8 mouse cellular contexts compared by ENCODE assay signal in the genomic region with DNA sequence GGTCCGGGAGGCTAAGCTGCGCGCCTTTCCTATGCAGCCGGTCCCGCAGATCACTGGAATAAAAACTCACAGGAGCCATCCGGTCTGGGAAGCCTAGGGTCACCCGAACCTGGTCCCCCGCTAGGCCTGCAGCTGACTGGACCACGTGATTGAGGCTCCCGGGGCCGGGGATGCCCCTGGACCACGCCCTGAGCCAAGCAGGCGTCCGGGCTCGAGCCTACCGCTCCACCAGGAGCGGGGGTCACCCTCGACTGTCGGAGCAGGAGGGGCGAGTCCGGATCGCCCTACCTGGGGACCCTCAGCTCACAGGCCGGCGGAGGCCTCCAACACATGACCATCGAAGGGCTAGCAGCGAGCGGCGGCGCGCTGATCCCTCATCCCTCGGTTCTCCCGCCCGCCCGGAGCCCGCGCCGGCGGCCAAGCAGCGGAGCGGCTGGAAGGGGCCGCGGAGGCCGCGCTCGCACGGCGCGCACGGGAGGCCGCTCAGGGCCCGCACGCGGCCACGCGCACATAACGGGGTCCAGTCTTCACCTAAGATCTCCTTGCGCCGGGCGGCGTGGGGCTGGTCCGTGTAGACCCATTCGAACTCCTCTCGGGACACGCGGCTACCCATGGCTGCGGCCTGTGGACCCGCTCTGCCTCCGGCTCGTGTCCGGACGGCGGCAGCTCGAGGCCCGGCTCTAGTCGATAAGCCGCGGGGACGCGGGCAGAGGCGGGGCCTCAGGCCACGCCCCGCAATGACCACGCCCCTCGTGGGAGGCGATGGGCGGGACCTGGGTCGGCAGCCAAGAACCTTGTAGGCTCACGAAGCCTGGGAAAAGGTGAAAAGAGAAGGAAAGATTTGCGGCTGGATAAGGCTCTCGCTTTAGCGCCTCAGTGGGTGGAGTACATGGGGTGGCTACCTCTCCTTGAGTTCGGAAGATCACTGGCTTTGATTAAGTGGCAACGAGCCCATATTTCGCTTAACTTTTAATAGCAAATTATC. TPM values are rescaled to one million over a fixed set of nuclear protein-coding genes. Genes with fewer than 3 reads are reported as not detected.
DNase-seq lines count a peak whose midpoint lies in the region; ATAC-seq and TF ChIP-seq lines count a peak whose summit lies in the region.

Gene Degs1, minus strand, starts transcription at position 714 of the 985 bp plus-strand sequence.

- H3K4me3 ChIP-seq in hindbrain, embryonic 10.5 days: peak within 1 kb of the TSS; percentile 72
- peak within 1 kb of the TSS; percentile 79 for H3K4me3 ChIP-seq in lung, postnatal 0 days (ENCODE audit: low read depth, low read length)

- WGBS in hindbrain, embryonic 10.5 days: under 1% methylated on average over 94 of the region's 94 CpGs
- 3% methylated on average over 79 of the region's 94 CpGs for WGBS in lung, postnatal 0 days

- peak; percentile 86 for ATAC-seq in frontal cortex, adult (ENCODE audit: low TSS enrichment)
- peak; percentile 95 for ATAC-seq in lung, postnatal 0 days

- no peak for TF ChIP-seq CTCF in lung, postnatal 0 days (IDR thresholded peaks at IDR 0.05)

- peak within 1 kb of the TSS; percentile 82 for H3K9ac ChIP-seq in lung, postnatal 0 days (replicated peaks; ENCODE audit: low read depth)

- peaks cover 8% of the 10 kb centered on the region; the same call in 1 of the 2 replicates for H3K27me3 ChIP-seq in hindbrain, embryonic 10.5 days (ENCODE audit: insufficient read depth, poor library complexity, severe bottlenecking)
- H3K27me3 ChIP-seq in lung, postnatal 0 days (replicated peaks; ENCODE audit: insufficient read depth, low read length): no peaks in the 10 kb centered on the region

- no peak; the same call in 1 of the 2 replicates for TF ChIP-seq EP300 in lung, postnatal 0 days (IDR thresholded peaks at IDR 0.05)

- peak within 1 kb of the TSS; percentile 96 for H3K27ac ChIP-seq in hindbrain, embryonic 10.5 days
- H3K27ac ChIP-seq in lung, postnatal 0 days (ENCODE audit: low read length): peak within 1 kb of the TSS; percentile 94

- peak; percentile 96 for DNase-seq in MN1 (ENCODE audit: low spot score)
- peak; percentile 97 for DNase-seq in cerebellum, adult 9-10 months
- DNase-seq in hindbrain, embryonic 10.5 days (ENCODE audit: low spot score): peak; percentile 94
- peak; percentile 91 for DNase-seq in layer of hippocampus, adult 9-11 months
- peak; percentile 91 for DNase-seq in lung, postnatal 0 days (ENCODE audit: low spot score)
- peak; percentile 98 for DNase-seq in ovary, postnatal 14 days (ENCODE audit: low spot score)
- peak; percentile 95 for DNase-seq in thymus, postnatal 14 days

- H3K4me1 ChIP-seq in hindbrain, embryonic 10.5 days (replicated peaks): peaks cover 32% of the 10 kb centered on the region
- H3K4me1 ChIP-seq in lung, postnatal 0 days (ENCODE audit: insufficient read depth, low read depth, low read length): 0 out of 2 replicates have a peak, but pooled peaks cover 8% of the 10 kb centered on the region

- peaks cover 20% of the 10 kb centered on the region for H3K36me3 ChIP-seq in hindbrain, embryonic 10.5 days
- peaks cover 12% of the 10 kb centered on the region; the same call in 1 of the 2 replicates for H3K36me3 ChIP-seq in lung, postnatal 0 days (ENCODE audit: insufficient read depth, low read length)

- H3K9me3 ChIP-seq in hindbrain, embryonic 10.5 days: no peaks in the 10 kb centered on the region
- no peaks in the 10 kb centered on the region for H3K9me3 ChIP-seq in lung, postnatal 0 days (ENCODE audit: low read length)

- peak within 1 kb of the TSS; percentile 88 for H3K4me2 ChIP-seq in lung, postnatal 0 days (replicated peaks; ENCODE audit: low read depth, low read length)

RNA-seq across cellular contexts. Expression of gene Degs1, which starts in this region (rescaled TPM):
- polyA plus RNA-seq in hindbrain, embryonic 10.5 days (2016; fragmentation: Nextera tagmentation; extraction: Ambion mirVana): 67.7 and 76.4 TPM in 2 replicates
- 194 and 219 TPM in 2 replicates for polyA plus RNA-seq in lung, postnatal 0 days (2015; fragmentation: Nextera tagmentation; extraction: Ambion mirVana)

Comparison
In these comparisons a context has a peak if more than half of its experiments do, and no peak if none do; other contexts are left out.
1. Peak in every context shown above with its lines: DNase-seq, ATAC-seq, H3K4me3 ChIP-seq and H3K27ac ChIP-seq.